Mouse (Mus musculus): ENCODE measurements around the gene Cnn3.

Cnn3 gene

DNA sequence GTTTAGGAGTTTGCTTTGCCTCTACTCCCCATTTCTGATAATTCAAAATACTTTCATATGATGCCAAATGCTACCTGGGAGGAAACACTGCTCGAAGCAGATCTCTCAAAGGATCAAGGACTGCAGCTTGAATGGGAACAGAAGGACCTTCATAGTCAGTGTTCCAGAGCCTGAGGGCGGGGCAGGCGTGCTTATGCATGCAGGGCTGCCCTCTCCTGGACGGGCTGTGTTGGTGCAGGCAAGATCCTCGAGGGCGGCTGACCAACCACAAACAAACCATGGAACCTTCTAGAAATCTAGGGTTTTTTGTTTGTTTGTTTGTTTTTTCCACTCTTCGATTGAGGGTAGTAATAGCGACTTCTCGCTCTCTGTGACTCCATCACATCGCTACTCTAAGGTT, 73.9 kb downstream of the Cnn3 start:
- DNase-seq = peak; percentile 57 to 75

DNA sequence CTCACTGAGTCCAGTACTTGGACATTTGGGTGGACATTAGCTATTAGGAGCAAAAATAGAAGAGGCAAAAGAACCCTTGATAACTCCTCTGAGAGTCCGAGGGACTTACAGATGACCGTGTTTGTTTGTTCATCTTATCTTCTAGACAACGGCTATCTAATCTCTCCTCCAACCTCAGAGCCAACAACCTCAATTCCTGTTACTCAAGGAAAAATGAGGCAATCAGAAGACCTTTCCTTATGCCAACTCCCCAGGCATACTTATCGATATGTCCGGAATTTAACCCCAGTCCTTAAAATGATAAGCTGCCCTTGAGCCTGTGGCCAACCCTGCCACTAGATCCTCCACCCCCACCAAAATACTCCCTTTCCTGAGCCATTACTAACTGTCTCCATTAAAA, 74.4 kb downstream of the Cnn3 start:
- no peak for DNase-seq

DNA sequence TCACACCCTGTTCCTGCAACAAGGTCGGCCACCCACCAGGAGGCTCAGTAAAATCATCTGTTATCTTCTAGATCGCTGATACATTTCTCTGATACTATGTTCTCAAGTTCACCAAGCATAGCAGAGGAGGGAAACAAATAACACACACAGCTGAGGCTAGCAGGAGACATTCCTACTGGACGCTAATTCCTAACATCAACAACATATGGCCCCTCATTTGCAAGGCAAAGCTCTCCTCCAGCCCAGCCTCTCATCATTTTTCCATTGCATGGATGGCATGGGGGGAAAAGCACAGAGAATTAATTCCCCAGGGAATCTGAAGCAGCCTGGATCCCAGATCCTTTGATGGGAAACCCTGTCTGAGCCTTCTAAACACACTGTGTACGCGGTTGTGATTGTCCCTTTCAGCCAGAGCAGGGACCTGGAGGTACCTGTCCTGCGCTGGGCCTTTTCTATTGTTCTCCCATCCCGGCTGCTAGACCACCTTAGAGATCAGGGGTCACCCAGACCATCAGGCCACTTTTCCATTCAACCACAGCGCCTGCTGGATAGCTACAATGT, 78.7 kb downstream of the Cnn3 start:
- no peak for DNase-seq

DNA sequence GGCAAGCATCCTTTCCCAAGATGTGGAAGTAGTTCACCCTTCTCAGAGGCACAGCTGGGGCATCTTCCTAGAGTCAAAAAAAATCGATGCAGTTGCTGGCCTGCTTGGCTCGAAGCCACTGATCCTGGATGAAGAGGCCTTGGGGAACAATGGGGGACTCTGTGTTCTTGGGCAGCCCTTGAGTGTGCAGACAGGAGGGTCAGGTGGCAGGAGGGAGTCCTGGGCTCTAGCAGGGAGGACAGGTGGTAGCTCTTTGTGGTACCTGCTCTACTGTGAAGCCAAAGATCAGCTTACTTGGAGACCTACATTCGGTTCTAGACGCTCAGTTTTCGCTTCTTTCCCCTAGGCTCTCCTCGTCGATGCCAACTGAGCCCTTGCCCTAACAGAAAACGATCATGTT, 79.9 kb downstream of the Cnn3 start:
- no peak for DNase-seq

DNA sequence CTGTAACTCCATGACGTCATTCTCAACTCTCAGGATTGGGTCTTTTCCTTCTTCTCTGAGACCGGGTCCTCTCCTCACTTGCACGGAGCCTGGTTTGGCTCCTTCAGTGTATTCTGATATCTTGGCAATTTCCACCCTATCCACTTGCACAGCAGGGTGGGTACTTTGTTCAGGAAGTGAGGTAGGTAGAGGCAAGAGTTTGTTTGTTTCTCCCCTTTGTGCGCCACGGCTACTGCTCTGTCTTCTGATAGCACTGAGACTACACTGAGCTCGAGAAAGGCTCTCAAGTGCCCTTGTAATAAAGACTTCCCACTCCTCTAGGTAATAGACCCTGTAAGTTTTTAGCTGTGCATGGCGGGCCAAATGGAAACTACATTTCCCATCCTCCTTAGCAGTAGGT, 80.5 kb downstream of the Cnn3 start:
- no peak for DNase-seq

DNA sequence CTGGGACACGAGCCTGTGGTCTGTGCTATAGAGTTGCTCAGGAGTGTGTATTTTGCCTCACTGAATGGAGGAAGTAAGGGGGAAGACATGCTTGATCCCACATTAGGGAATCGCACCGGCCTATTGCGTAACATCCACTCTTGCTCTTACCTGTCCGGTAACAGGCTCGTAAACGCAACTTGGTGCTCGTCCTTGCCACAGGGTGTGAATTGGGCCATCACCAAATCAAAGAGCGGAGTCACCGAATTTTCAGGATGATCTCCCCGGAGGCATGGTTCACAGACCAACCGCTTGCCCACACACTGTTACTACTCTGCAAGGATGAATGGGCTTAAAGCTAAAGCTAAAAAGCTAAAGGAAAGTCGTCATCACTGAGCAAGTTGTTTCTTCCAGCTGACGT, 81.4 kb downstream of the Cnn3 start:
- no peak for DNase-seq

Data from kidney, adult 8-10 months (tissue).